Mouse (Mus musculus) kidney, postnatal 0 days (tissue): ENCODE data around the gene Tmem160. TPM values are rescaled to one million over a fixed set of nuclear protein-coding genes. Genes with fewer than 3 reads are reported as not detected.

Source experiments
- ATAC-seq: fragments of 200-750 bp; cut with Nextera tagmentation; replicated peaks from 2 replicates; pipeline ENCODE4 v1.8.0; 2017; ENCODE audit warnings: low read depth, moderate number of reproducible peaks, moderate TSS enrichment, moderate library complexity; ENCODE audit not compliant: low FRiP score
- DNase-seq: peaks from one replicate; pipeline ENCODE4 v3.0.0-alpha.2; 2016; ENCODE audit warnings: low spot score
- H3K27ac ChIP-seq: fragments of 300-500 bp; sonication (generic); 2 replicates; pipeline ENCODE4 v1.5.1; 2014; ENCODE audit warnings: mild to moderate bottlenecking
- H3K27me3 ChIP-seq: fragments of 300-500 bp; sonication (generic); 2 replicates; pipeline ENCODE4 v1.6.1; 2014; ENCODE audit warnings: low read length, mixed read lengths; ENCODE audit not compliant: insufficient read depth
- H3K36me3 ChIP-seq: fragments of 300-500 bp; sonication (generic); 2 replicates; pipeline ENCODE4 v1.6.1; 2014; ENCODE audit warnings: low read length, mixed read lengths; ENCODE audit not compliant: insufficient read depth
- H3K4me1 ChIP-seq: fragments of 300-500 bp; sonication (generic); replicated peaks from 2 replicates; pipeline ENCODE4 v1.6.1; 2014; ENCODE audit warnings: antibody characterized with exemption, low read length, mixed read lengths; ENCODE audit not compliant: insufficient read depth
- H3K4me2 ChIP-seq: fragments of 300-500 bp; sonication (generic); 2 replicates; pipeline ENCODE4 v1.6.1; 2014; ENCODE audit warnings: mild to moderate bottlenecking, low read length, moderate library complexity, mixed read lengths
- H3K4me3 ChIP-seq: fragments of 300-500 bp; sonication (generic); replicated peaks from 2 replicates; pipeline ENCODE4 v1.5.1; 2014; ENCODE audit warnings: low read depth, low read length
- H3K9ac ChIP-seq: fragments of 300-500 bp; sonication (generic); 2 replicates; pipeline ENCODE4 v1.6.1; 2014; ENCODE audit warnings: low read depth, low read length
- H3K9me3 ChIP-seq: fragments of 300-500 bp; sonication (generic); replicated peaks from 2 replicates; pipeline ENCODE4 v1.6.1; 2016; ENCODE audit warnings: low read length, inconsistent platforms, mixed read lengths
- CTCF ChIP-seq: IDR thresholded peaks from 2 replicates; pipeline ENCODE4 v1.5.1; 2016; ENCODE audit warnings: antibody characterized with exemption, low read depth, mild to moderate bottlenecking, moderate library complexity
- WGBS: fragments of 180-500 bp; shearing (Covaris S2); extraction: QIAGEN DNeasy Blood & Tissue Kit; methylation state at CpG from one replicate; pipeline ENCODE4 v1.1.7; 2014; 5-methylcytosine and 5-hydroxymethylcytosine counted together
- polyA plus RNA-seq: library from polyadenylated mRNA; unstranded; fragments of >200 nt; fragmentation: Nextera tagmentation; extraction: Ambion mirVana; gene quantifications from 2 replicates; pipeline ENCODE4 v1.2.1, GENCODE M21; 2015

The Tmem160 gene
- 74.2 and 81.9 TPM in 2 replicates for polyA plus RNA-seq

- Histone ChIP-seq H3K27me3 (no peaks in the 10 kb centered on the region), H3K4me2 (peak within 1 kb of the TSS; percentile 96), H3K4me1 (peaks cover 7% of the 10 kb centered on the region; the same call in 1 of the 2 replicates), H3K36me3 (no peaks in the 10 kb centered on the region), H3K9me3 (no peaks in the 10 kb centered on the region), H3K9ac (peak within 1 kb of the TSS; percentile 68), H3K27ac (0 out of 2 replicates have a peak within 1 kb of the TSS, but pooled peaks have one; percentile 25), H3K4me3 (peak within 1 kb of the TSS; percentile 83)
- 1% methylated on average over 30 of the region's 30 CpGs for WGBS
- DNase-seq (peak; percentile 98), ATAC-seq (peak; percentile 98)
- TF ChIP-seq CTCF: no peak
These were observed at the start of gene Tmem160 for GRCm38 (mm10) chr7:16452587-16453073. TSS of gene Tmem160 (plus strand) at chr7:16452779.

- peak; percentile 57 for DNase-seq
- 21% methylated on average over 21 of the region's 21 CpGs for WGBS
These were observed 49.3 kb upstream of the Tmem160 start for GRCm38 (mm10) chr7:16402968-16403948.

GRCm38 (mm10) chr7:16404315-16405072, 48.1 kb upstream of the Tmem160 start:
- peak overlapping the region; percentile 23; the same call in 1 of the 2 replicates for H3K4me2 ChIP-seq
- peaks cover 25% of the 10 kb centered on the region for H3K4me1 ChIP-seq
- DNase-seq: no peak
- ATAC-seq: no peak
- no peak overlapping the region for H3K9ac ChIP-seq
- no peak for TF ChIP-seq CTCF
- 67% methylated on average over 3 of the region's 3 CpGs for WGBS
- no peaks in the 10 kb centered on the region for H3K27me3 ChIP-seq
- peak overlapping the region; percentile 86 for H3K27ac ChIP-seq
- no peaks in the 10 kb centered on the region for H3K36me3 ChIP-seq
- H3K4me3 ChIP-seq: no peak overlapping the region
- no peaks in the 10 kb centered on the region for H3K9me3 ChIP-seq

More at GRCm38 (mm10) chr7:16402968-16403948, 49.3 kb upstream of the Tmem160 start:
- H3K27me3 ChIP-seq: no peaks in the 10 kb centered on the region
- peaks cover 30% of the 10 kb centered on the region for H3K4me1 ChIP-seq
- ATAC-seq: no peak
- TF ChIP-seq CTCF: no peak
- no peaks in the 10 kb centered on the region for H3K9me3 ChIP-seq
- H3K9ac ChIP-seq: peak overlapping the region; percentile 99
- peak overlapping the region; percentile 78 for H3K27ac ChIP-seq
- peak overlapping the region; percentile 83 for H3K4me3 ChIP-seq
- H3K4me2 ChIP-seq: peak overlapping the region; percentile 92
- H3K36me3 ChIP-seq: no peaks in the 10 kb centered on the region

- no peak overlapping the region for H3K4me3 ChIP-seq
These were observed 47.5 kb upstream of the Tmem160 start for GRCm38 (mm10) chr7:16405073-16405455.

DNA sequence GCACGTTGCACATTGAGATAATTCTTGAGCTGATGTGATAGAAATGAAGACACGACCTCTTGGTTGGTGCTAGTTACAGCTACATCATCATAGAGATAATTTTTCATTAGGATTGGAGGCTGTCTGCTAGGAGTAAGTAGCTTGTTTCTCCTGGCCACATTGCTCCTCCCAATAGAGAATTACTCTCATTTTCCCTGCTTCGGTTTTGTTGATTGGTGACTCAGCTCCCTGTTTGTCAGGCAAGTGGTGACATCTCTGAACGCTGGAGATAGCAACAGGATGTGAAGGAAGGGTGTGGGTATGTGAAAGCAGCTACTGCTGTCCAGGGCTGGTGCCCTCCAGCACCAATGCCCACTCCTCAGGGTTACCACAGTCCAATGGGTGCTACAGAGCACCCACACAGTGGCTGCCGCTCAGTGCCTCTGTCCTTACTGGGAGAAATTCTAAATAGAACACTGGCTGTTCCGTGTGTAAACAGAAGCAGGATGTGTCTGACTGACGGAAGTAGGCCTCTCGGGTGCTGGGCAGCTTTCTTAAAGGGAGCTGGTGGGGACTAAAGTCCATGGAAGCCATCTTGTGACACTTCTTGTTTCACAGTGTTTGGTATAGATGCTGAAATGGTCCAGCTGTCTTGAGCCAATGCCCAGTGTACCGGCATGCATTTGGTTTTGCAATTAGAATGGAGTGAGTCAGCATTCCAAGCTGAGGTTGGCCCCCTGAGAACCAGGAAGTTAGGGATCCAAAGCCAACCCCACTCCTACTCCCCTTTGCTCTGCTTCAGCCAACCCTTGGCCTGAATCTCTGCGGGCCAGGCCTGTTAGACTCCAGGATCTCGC, 46.8 kb upstream of the Tmem160 start:
- no peaks in the 10 kb centered on the region for H3K9me3 ChIP-seq
- no peak for TF ChIP-seq CTCF
- DNase-seq: peak; percentile 86
- H3K36me3 ChIP-seq: no peaks in the 10 kb centered on the region
- peak overlapping the region; percentile 86 for H3K27ac ChIP-seq
- H3K4me2 ChIP-seq: peak overlapping the region; percentile 11; the same call in 1 of the 2 replicates
- peaks cover 25% of the 10 kb centered on the region for H3K4me1 ChIP-seq
- WGBS: 33% methylated on average over 11 of the region's 11 CpGs
- no peak overlapping the region for H3K9ac ChIP-seq
- no peaks in the 10 kb centered on the region for H3K27me3 ChIP-seq
- no peak overlapping the region for H3K4me3 ChIP-seq
- peak; percentile 71 for ATAC-seq

More at GRCm38 (mm10) chr7:16405073-16405455, 47.5 kb upstream of the Tmem160 start:
- WGBS: 50% methylated on average over 2 of the region's 2 CpGs
- Histone ChIP-seq H3K27me3 (no peaks in the 10 kb centered on the region), H3K9ac (no peak overlapping the region), H3K27ac (peak overlapping the region; percentile 86), H3K36me3 (no peaks in the 10 kb centered on the region), H3K4me1 (peaks cover 25% of the 10 kb centered on the region), H3K9me3 (no peaks in the 10 kb centered on the region), H3K4me2 (no peak overlapping the region)
- ATAC-seq (no peak), DNase-seq (peak; percentile 42)
- TF ChIP-seq CTCF: no peak
